Mouse (Mus musculus): ENCODE data around the gene Card10. TPM values are rescaled to one million over a fixed set of nuclear protein-coding genes. Genes with fewer than 3 reads are reported as not detected.

The Card10 gene
- polyA plus RNA-seq, 1 experiment from 2014 or later: 6.3 TPM

- H3K36me3 ChIP-seq (ENCODE audit: control insufficient read depth, insufficient read depth): no peaks in the 10 kb centered on the region
- peak overlapping the region; percentile 45 for H3K9ac ChIP-seq (ENCODE audit: low read length)
- peak overlapping the region; percentile 94 for H3K27ac ChIP-seq (ENCODE audit: low read length)
- peak overlapping the region; percentile 67 for H3K4me3 ChIP-seq (ENCODE audit: low read length)
- H3K4me2 ChIP-seq (ENCODE audit: low read depth, low read length): peak overlapping the region; percentile 71
- H3K4me1 ChIP-seq (ENCODE audit: control insufficient read depth, insufficient read depth, low read length): peaks cover 21% of the 10 kb centered on the region
- H3K9me3 ChIP-seq (replicated peaks; ENCODE audit: control insufficient read depth, low read length): no peaks in the 10 kb centered on the region
- 30% methylated on average over 11 of the region's 11 CpGs for WGBS
- no peaks in the 10 kb centered on the region for H3K27me3 ChIP-seq (ENCODE audit: control insufficient read depth, insufficient read depth, low read length)
- ATAC-seq (replicated peaks; ENCODE audit: extremely low read depth, insufficient read depth, low FRiP score): no peak
Observed at GRCm38 (mm10) chr15:78845321-78845720, 42.5 kb upstream of the Card10 start.

- no peaks in the 10 kb centered on the region for H3K27me3 ChIP-seq (ENCODE audit: control insufficient read depth, insufficient read depth, low read length)
- peak overlapping the region; percentile 71 for H3K4me2 ChIP-seq (ENCODE audit: low read depth, low read length)
- H3K27ac ChIP-seq (ENCODE audit: low read length): peak overlapping the region; percentile 94
- H3K36me3 ChIP-seq (ENCODE audit: control insufficient read depth, insufficient read depth): no peaks in the 10 kb centered on the region
- ATAC-seq (replicated peaks; ENCODE audit: extremely low read depth, insufficient read depth, low FRiP score): no peak
- H3K4me1 ChIP-seq (ENCODE audit: control insufficient read depth, insufficient read depth, low read length): peaks cover 20% of the 10 kb centered on the region
- WGBS: 24% methylated on average over 9 of the region's 9 CpGs
- H3K9me3 ChIP-seq (replicated peaks; ENCODE audit: control insufficient read depth, low read length): no peaks in the 10 kb centered on the region
- H3K4me3 ChIP-seq (ENCODE audit: low read length): peak overlapping the region; percentile 67
- peak overlapping the region; percentile 85 for H3K9ac ChIP-seq (ENCODE audit: low read length)
Observed at GRCm38 (mm10) chr15:78844791-78845190, 41.9 kb upstream of the Card10 start.

GRCm38 (mm10) chr15:78843581-78844469 is 41.0 kb upstream of the Card10 start:
- H3K4me3 ChIP-seq (ENCODE audit: low read length): peak overlapping the region; percentile 67
- no peaks in the 10 kb centered on the region for H3K9me3 ChIP-seq (replicated peaks; ENCODE audit: control insufficient read depth, low read length)
- H3K4me2 ChIP-seq (ENCODE audit: low read depth, low read length): peak overlapping the region; percentile 71
- no peaks in the 10 kb centered on the region for H3K36me3 ChIP-seq (ENCODE audit: control insufficient read depth, insufficient read depth)
- H3K27me3 ChIP-seq (ENCODE audit: control insufficient read depth, insufficient read depth, low read length): no peaks in the 10 kb centered on the region
- peak overlapping the region; percentile 94 for H3K27ac ChIP-seq (ENCODE audit: low read length)
- H3K9ac ChIP-seq (ENCODE audit: low read length): peak overlapping the region; percentile 85
- WGBS: 33% methylated on average over 21 of the region's 21 CpGs
- no peak for ATAC-seq (replicated peaks; ENCODE audit: extremely low read depth, insufficient read depth, low FRiP score)
- peaks cover 20% of the 10 kb centered on the region for H3K4me1 ChIP-seq (ENCODE audit: control insufficient read depth, insufficient read depth, low read length)

GRCm38 (mm10) chr15:78842371-78843163 is 39.7 kb upstream of the Card10 start, which contains the start of gene Cdc42ep1:
Gene Cdc42ep1 (plus strand): TSS chr15:78842624.
- Histone ChIP-seq H3K9ac (ENCODE audit: low read length) (peak within 1 kb of the TSS; percentile 85), H3K4me3 (ENCODE audit: low read length) (peak within 1 kb of the TSS; percentile 67), H3K4me1 (ENCODE audit: control insufficient read depth, insufficient read depth, low read length) (peaks cover 18% of the 10 kb centered on the region), H3K9me3 (replicated peaks; ENCODE audit: control insufficient read depth, low read length) (no peaks in the 10 kb centered on the region), H3K4me2 (ENCODE audit: low read depth, low read length) (peak within 1 kb of the TSS; percentile 71), H3K27me3 (ENCODE audit: control insufficient read depth, insufficient read depth, low read length) (no peaks in the 10 kb centered on the region), H3K27ac (ENCODE audit: low read length) (peak within 1 kb of the TSS; percentile 94), H3K36me3 (ENCODE audit: control insufficient read depth, insufficient read depth) (no peaks in the 10 kb centered on the region)
- WGBS: under 1% methylated on average over 74 of the region's 86 CpGs
- ATAC-seq (replicated peaks; ENCODE audit: extremely low read depth, insufficient read depth, low FRiP score): peak; percentile 87

- no peak overlapping the region; the same call in 1 of the 2 replicates for H3K9ac ChIP-seq (ENCODE audit: low read length)
- H3K27me3 ChIP-seq (ENCODE audit: control insufficient read depth, insufficient read depth, low read length): no peaks in the 10 kb centered on the region
- H3K4me2 ChIP-seq (ENCODE audit: low read depth, low read length): no peak overlapping the region
- WGBS: 67% methylated on average over 6 of the region's 6 CpGs
- H3K4me1 ChIP-seq (ENCODE audit: control insufficient read depth, insufficient read depth, low read length): peaks cover 17% of the 10 kb centered on the region
- H3K27ac ChIP-seq (ENCODE audit: low read length): no peak overlapping the region
- H3K36me3 ChIP-seq (ENCODE audit: control insufficient read depth, insufficient read depth): no peaks in the 10 kb centered on the region
- ATAC-seq (replicated peaks; ENCODE audit: extremely low read depth, insufficient read depth, low FRiP score): no peak
- no peak overlapping the region for H3K4me3 ChIP-seq (ENCODE audit: low read length)
- H3K9me3 ChIP-seq (replicated peaks; ENCODE audit: control insufficient read depth, low read length): no peaks in the 10 kb centered on the region
Observed at GRCm38 (mm10) chr15:78841161-78841790, 38.4 kb upstream of the Card10 start.

- Histone ChIP-seq H3K27me3 (ENCODE audit: control insufficient read depth, insufficient read depth, low read length) (no peaks in the 10 kb centered on the region), H3K9me3 (replicated peaks; ENCODE audit: control insufficient read depth, low read length) (no peaks in the 10 kb centered on the region), H3K27ac (ENCODE audit: low read length) (no peak overlapping the region), H3K36me3 (ENCODE audit: control insufficient read depth, insufficient read depth) (no peaks in the 10 kb centered on the region), H3K4me1 (ENCODE audit: control insufficient read depth, insufficient read depth, low read length) (peaks cover 20% of the 10 kb centered on the region), H3K4me3 (ENCODE audit: low read length) (no peak overlapping the region), H3K9ac (ENCODE audit: low read length) (no peak overlapping the region), H3K4me2 (ENCODE audit: low read depth, low read length) (no peak overlapping the region)
- WGBS: 63% methylated on average over 11 of the region's 11 CpGs
- no peak for ATAC-seq (replicated peaks; ENCODE audit: extremely low read depth, insufficient read depth, low FRiP score)
Observed at GRCm38 (mm10) chr15:78840751-78841150, 37.9 kb upstream of the Card10 start.

- no peak for ATAC-seq (replicated peaks; ENCODE audit: extremely low read depth, insufficient read depth, low FRiP score)
- Histone ChIP-seq H3K4me3 (ENCODE audit: low read length) (no peak overlapping the region), H3K9ac (ENCODE audit: low read length) (no peak overlapping the region), H3K9me3 (replicated peaks; ENCODE audit: control insufficient read depth, low read length) (no peaks in the 10 kb centered on the region), H3K4me2 (ENCODE audit: low read depth, low read length) (no peak overlapping the region), H3K4me1 (ENCODE audit: control insufficient read depth, insufficient read depth, low read length) (peaks cover 20% of the 10 kb centered on the region), H3K27ac (ENCODE audit: low read length) (no peak overlapping the region), H3K36me3 (ENCODE audit: control insufficient read depth, insufficient read depth) (no peaks in the 10 kb centered on the region), H3K27me3 (ENCODE audit: control insufficient read depth, insufficient read depth, low read length) (no peaks in the 10 kb centered on the region)
- 66% methylated on average over 3 of the region's 3 CpGs for WGBS
Observed at GRCm38 (mm10) chr15:78840241-78840640, 37.4 kb upstream of the Card10 start.

GRCm38 (mm10) chr15:78839744-78840143 is 36.9 kb upstream of the Card10 start:
- Histone ChIP-seq H3K36me3 (ENCODE audit: control insufficient read depth, insufficient read depth) (no peaks in the 10 kb centered on the region), H3K9ac (ENCODE audit: low read length) (no peak overlapping the region), H3K4me3 (ENCODE audit: low read length) (no peak overlapping the region), H3K4me1 (ENCODE audit: control insufficient read depth, insufficient read depth, low read length) (peaks cover 20% of the 10 kb centered on the region), H3K27ac (ENCODE audit: low read length) (no peak overlapping the region), H3K27me3 (ENCODE audit: control insufficient read depth, insufficient read depth, low read length) (no peaks in the 10 kb centered on the region), H3K4me2 (ENCODE audit: low read depth, low read length) (no peak overlapping the region), H3K9me3 (replicated peaks; ENCODE audit: control insufficient read depth, low read length) (no peaks in the 10 kb centered on the region)
- 19% methylated on average over 2 of the region's 2 CpGs for WGBS
- ATAC-seq (replicated peaks; ENCODE audit: extremely low read depth, insufficient read depth, low FRiP score): no peak

Data from heart, embryonic 16.5 days (tissue).